Mouse (Mus musculus): ENCODE data around the gene Rcn2. TPM values are rescaled to one million over a fixed set of nuclear protein-coding genes. Genes with fewer than 3 reads are reported as not detected.

Gene Rcn2
- total and polyA plus RNA-seq, 3 experiments: 12.8 to 23.3 (median 22.8) TPM

DNA sequence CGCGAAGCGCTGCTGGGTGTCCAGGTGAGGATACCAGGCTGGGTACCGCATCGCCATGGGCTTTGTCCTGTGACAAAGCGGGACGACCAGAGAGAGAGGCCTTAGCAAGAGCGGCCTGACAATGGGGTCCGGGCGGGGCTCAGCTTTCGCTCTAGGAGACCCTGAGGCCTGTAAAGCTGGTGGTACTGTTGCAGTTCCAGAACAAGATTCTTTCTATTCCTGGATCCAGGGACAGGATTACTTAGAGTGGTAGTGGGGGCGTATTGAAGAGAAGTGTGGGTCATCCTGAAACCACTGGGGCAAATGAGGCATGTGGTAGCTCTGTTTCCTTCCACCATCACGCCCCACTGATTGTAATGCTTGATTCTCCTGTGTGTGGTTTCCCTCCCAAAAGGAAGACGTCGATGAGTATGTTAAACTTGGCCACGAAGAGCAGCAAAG, 556 bp downstream of the Rcn2 start:
- H3K4me1 ChIP-seq (ENCODE audit: insufficient read depth, low read depth, low read length): peaks cover 15% of the 10 kb centered on the region
- peak overlapping the region; percentile 85 for H3K4me3 ChIP-seq (ENCODE audit: low read depth, low read length)
- no peaks in the 10 kb centered on the region for H3K27me3 ChIP-seq (ENCODE audit: insufficient read depth, low read length)
- peaks cover 6% of the 10 kb centered on the region for H3K36me3 ChIP-seq (replicated peaks)
- ATAC-seq (ENCODE audit: extremely low read depth, insufficient number of reproducible peaks, low FRiP score, poor library complexity, severe bottlenecking) (no peak; the same call in 1 of the 2 replicates), DNase-seq (ENCODE audit: low spot score) (no peak)
- TF ChIP-seq POLR2AphosphoS5 (IDR thresholded peaks at IDR 0.05; ENCODE audit: insufficient replicate concordance, low read depth, low read length) (no peak), CTCF (IDR thresholded peaks at IDR 0.05; ENCODE audit: low read depth, low read length) (no peak), TAL1 (conservative IDR thresholded peaks at IDR 0.05; ENCODE audit: low read depth, low read length) (no peak), GATA1 (IDR thresholded peaks at IDR 0.05; ENCODE audit: borderline replicate concordance, low read length) (no peak), GATA2 (IDR thresholded peaks at IDR 0.05; ENCODE audit: borderline replicate concordance, low read depth, low read length) (no peak)
- H3K9me3 ChIP-seq (replicated peaks): no peaks in the 10 kb centered on the region

DNA sequence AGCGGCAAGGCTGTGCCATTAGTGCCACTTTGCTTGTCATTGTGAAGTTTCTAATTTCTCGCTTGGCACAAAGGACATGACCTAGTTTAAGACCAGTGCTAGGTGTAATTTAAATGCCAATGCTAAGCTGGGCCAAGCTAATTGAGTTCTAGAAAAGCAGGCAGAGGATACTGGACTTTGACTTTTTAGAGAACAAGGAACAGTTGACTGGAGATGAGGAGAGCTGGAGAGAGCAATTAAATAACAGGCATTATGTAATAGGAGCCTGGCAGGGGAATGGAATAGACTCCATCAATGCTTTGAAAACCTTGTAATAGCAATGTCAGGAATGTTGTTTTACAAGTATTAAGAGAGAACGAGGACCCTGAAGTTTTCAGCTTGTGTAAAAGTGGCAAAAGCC, 12.2 kb downstream of the Rcn2 start:
- Histone ChIP-seq H3K27me3 (ENCODE audit: insufficient read depth, low read length) (no peaks in the 10 kb centered on the region), H3K9me3 (replicated peaks) (no peaks in the 10 kb centered on the region), H3K4me3 (ENCODE audit: low read depth, low read length) (no peak overlapping the region), H3K36me3 (replicated peaks) (peaks cover 32% of the 10 kb centered on the region), H3K4me1 (ENCODE audit: insufficient read depth, low read depth, low read length) (peaks cover 3% of the 10 kb centered on the region)
- TF ChIP-seq CTCF (IDR thresholded peaks at IDR 0.05; ENCODE audit: low read depth, low read length): no peak
- no peak for TF ChIP-seq TAL1 (conservative IDR thresholded peaks at IDR 0.05; ENCODE audit: low read depth, low read length)
- TF ChIP-seq GATA1 (IDR thresholded peaks at IDR 0.05; ENCODE audit: borderline replicate concordance, low read length): no peak
- TF ChIP-seq POLR2AphosphoS5 (IDR thresholded peaks at IDR 0.05; ENCODE audit: insufficient replicate concordance, low read depth, low read length): no peak
- TF ChIP-seq GATA2 (IDR thresholded peaks at IDR 0.05; ENCODE audit: borderline replicate concordance, low read depth, low read length): no peak
- no peak for DNase-seq (ENCODE audit: low spot score)
- ATAC-seq (ENCODE audit: extremely low read depth, insufficient number of reproducible peaks, low FRiP score, poor library complexity, severe bottlenecking): no peak

- Histone ChIP-seq H3K9me3 (replicated peaks) (no peaks in the 10 kb centered on the region), H3K4me1 (ENCODE audit: insufficient read depth, low read depth, low read length) (peaks cover 3% of the 10 kb centered on the region), H3K36me3 (replicated peaks) (peaks cover 40% of the 10 kb centered on the region), H3K27me3 (ENCODE audit: insufficient read depth, low read length) (no peaks in the 10 kb centered on the region), H3K4me3 (ENCODE audit: low read depth, low read length) (no peak overlapping the region)
- ATAC-seq (ENCODE audit: extremely low read depth, insufficient number of reproducible peaks, low FRiP score, poor library complexity, severe bottlenecking) (no peak), DNase-seq (ENCODE audit: low spot score) (no peak)
- no peak for TF ChIP-seq POLR2AphosphoS5 (IDR thresholded peaks at IDR 0.05; ENCODE audit: insufficient replicate concordance, low read depth, low read length)
- no peak for TF ChIP-seq GATA2 (IDR thresholded peaks at IDR 0.05; ENCODE audit: borderline replicate concordance, low read depth, low read length)
- TF ChIP-seq CTCF (IDR thresholded peaks at IDR 0.05; ENCODE audit: low read depth, low read length): no peak
- TF ChIP-seq GATA1 (IDR thresholded peaks at IDR 0.05; ENCODE audit: borderline replicate concordance, low read length): no peak
- TF ChIP-seq TAL1 (conservative IDR thresholded peaks at IDR 0.05; ENCODE audit: low read depth, low read length): no peak
Measured at GRCm38 (mm10) chr9:56056147-56056546, 14.5 kb downstream of the Rcn2 start.

DNA sequence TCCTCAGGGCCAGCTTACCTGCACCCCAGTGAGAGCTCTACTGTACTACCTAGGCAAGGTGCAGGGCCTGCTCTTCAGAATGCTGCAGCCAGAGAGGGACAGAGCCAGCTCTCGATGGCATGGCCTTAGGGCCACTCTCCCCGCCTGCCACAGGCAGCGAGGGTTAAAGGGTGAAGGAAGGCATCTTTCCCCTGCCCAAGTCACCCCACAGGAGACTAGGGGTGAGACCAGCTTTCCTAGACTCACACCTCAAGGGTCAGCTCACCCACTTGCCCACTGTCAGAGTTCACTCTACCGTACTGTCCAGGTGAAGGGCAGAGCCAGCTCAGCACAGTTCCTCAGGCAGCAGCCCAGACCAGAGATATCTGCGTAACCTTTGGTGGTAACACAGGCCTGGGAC, 20.7 kb downstream of the Rcn2 start:
- H3K27me3 ChIP-seq (ENCODE audit: insufficient read depth, low read length): peaks cover 10% of the 10 kb centered on the region

GRCm38 (mm10) chr9:56065011-56065410, 23.4 kb downstream of the Rcn2 start:
- DNase-seq (ENCODE audit: low spot score): no peak
- Histone ChIP-seq H3K4me3 (ENCODE audit: low read depth, low read length) (no peak overlapping the region), H3K36me3 (replicated peaks) (peaks cover 15% of the 10 kb centered on the region), H3K4me1 (ENCODE audit: insufficient read depth, low read depth, low read length) (no peaks in the 10 kb centered on the region; the same call in 1 of the 2 replicates), H3K27me3 (ENCODE audit: insufficient read depth, low read length) (peaks cover 14% of the 10 kb centered on the region), H3K9me3 (replicated peaks) (no peaks in the 10 kb centered on the region)
- TF ChIP-seq TAL1 (conservative IDR thresholded peaks at IDR 0.05; ENCODE audit: low read depth, low read length): no peak
- TF ChIP-seq GATA1 (IDR thresholded peaks at IDR 0.05; ENCODE audit: borderline replicate concordance, low read length): no peak
- TF ChIP-seq POLR2AphosphoS5 (IDR thresholded peaks at IDR 0.05; ENCODE audit: insufficient replicate concordance, low read depth, low read length): no peak
- TF ChIP-seq CTCF (IDR thresholded peaks at IDR 0.05; ENCODE audit: low read depth, low read length): no peak
- TF ChIP-seq GATA2 (IDR thresholded peaks at IDR 0.05; ENCODE audit: borderline replicate concordance, low read depth, low read length): no peak
- no peak for ATAC-seq (ENCODE audit: extremely low read depth, insufficient number of reproducible peaks, low FRiP score, poor library complexity, severe bottlenecking)

More for the DNA sequence above, 20.7 kb downstream of the Rcn2 start:
- peaks cover 26% of the 10 kb centered on the region for H3K36me3 ChIP-seq (replicated peaks)
- no peaks in the 10 kb centered on the region for H3K4me1 ChIP-seq (ENCODE audit: insufficient read depth, low read depth, low read length)
- H3K4me3 ChIP-seq (ENCODE audit: low read depth, low read length): no peak overlapping the region
- TF ChIP-seq CTCF (IDR thresholded peaks at IDR 0.05; ENCODE audit: low read depth, low read length) (no peak), TAL1 (conservative IDR thresholded peaks at IDR 0.05; ENCODE audit: low read depth, low read length) (no peak), GATA2 (IDR thresholded peaks at IDR 0.05; ENCODE audit: borderline replicate concordance, low read depth, low read length) (no peak), GATA1 (IDR thresholded peaks at IDR 0.05; ENCODE audit: borderline replicate concordance, low read length) (no peak), POLR2AphosphoS5 (IDR thresholded peaks at IDR 0.05; ENCODE audit: insufficient replicate concordance, low read depth, low read length) (no peak)
- H3K9me3 ChIP-seq (replicated peaks): no peaks in the 10 kb centered on the region
- ATAC-seq (ENCODE audit: extremely low read depth, insufficient number of reproducible peaks, low FRiP score, poor library complexity, severe bottlenecking) (no peak), DNase-seq (ENCODE audit: low spot score) (no peak)

DNA sequence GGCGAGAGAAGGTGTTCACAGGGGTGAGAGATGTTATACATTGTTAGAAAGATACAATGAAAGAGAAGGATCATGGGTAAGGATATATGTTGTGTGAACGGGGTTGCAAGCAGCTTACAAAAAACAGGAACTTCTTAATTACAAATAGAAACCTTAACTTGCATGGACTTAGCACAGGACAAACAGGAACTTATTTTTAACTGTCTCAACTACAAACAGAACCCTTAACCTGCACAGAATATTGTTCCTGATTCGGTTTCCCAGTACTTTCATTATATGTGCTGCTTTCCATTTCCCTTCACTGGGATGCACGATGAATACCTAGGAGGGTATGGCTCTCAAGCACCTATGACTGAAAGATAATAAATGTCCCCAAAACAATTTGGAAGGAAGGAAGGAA, 26.3 kb downstream of the Rcn2 start:
- DNase-seq (ENCODE audit: low spot score): no peak
- Histone ChIP-seq H3K4me3 (ENCODE audit: low read depth, low read length) (no peak overlapping the region), H3K9me3 (replicated peaks) (no peaks in the 10 kb centered on the region), H3K36me3 (replicated peaks) (no peaks in the 10 kb centered on the region), H3K4me1 (ENCODE audit: insufficient read depth, low read depth, low read length) (no peaks in the 10 kb centered on the region; the same call in 1 of the 2 replicates), H3K27me3 (ENCODE audit: insufficient read depth, low read length) (peaks cover 26% of the 10 kb centered on the region)
- ATAC-seq (ENCODE audit: extremely low read depth, insufficient number of reproducible peaks, low FRiP score, poor library complexity, severe bottlenecking): no peak
- TF ChIP-seq POLR2AphosphoS5 (IDR thresholded peaks at IDR 0.05; ENCODE audit: insufficient replicate concordance, low read depth, low read length) (no peak), CTCF (IDR thresholded peaks at IDR 0.05; ENCODE audit: low read depth, low read length) (no peak), TAL1 (conservative IDR thresholded peaks at IDR 0.05; ENCODE audit: low read depth, low read length) (no peak), GATA2 (IDR thresholded peaks at IDR 0.05; ENCODE audit: borderline replicate concordance, low read depth, low read length) (no peak), GATA1 (IDR thresholded peaks at IDR 0.05; ENCODE audit: borderline replicate concordance, low read length) (no peak)
